Mouse (Mus musculus): ENCODE results near the gene Fam222b. TPM values are rescaled to one million over a fixed set of nuclear protein-coding genes. Genes with fewer than 3 reads are reported as not detected.
"Not testable (repeated sequence)": the region's sequence is repeated elsewhere in the genome, so short reads cannot be mapped to it uniquely, and the experiment has no call there.

Gene Fam222b
- total RNA-seq, 2 experiments from 2014 or later: 26.1 to 26.6 TPM

DNA sequence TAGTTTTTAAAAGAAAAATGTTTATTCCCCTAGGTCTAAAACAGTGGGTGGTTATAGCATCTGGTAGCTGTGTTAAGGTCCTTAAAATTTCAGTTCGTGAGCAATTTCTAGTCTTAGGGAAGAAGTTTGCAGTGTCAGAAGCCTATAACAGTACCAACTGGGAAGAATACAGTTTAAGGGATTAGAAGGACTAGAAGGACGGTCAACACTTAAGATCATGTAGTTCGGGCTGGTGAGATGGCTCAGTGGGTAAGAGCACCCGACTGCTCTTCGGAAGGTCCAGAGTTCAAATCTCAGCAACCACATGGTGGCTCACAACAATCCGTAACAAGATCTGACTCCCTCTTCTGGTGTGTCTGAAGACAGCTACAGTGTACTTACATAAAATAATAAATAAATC is 90.2 kb downstream of the Fam222b start:
- DNase-seq (ENCODE audit: extremely low spot score in 1 of 2, low spot score in 2 of 2); intact Hi-C loops (cut with DNase I): not testable (repeated sequence)

DNA sequence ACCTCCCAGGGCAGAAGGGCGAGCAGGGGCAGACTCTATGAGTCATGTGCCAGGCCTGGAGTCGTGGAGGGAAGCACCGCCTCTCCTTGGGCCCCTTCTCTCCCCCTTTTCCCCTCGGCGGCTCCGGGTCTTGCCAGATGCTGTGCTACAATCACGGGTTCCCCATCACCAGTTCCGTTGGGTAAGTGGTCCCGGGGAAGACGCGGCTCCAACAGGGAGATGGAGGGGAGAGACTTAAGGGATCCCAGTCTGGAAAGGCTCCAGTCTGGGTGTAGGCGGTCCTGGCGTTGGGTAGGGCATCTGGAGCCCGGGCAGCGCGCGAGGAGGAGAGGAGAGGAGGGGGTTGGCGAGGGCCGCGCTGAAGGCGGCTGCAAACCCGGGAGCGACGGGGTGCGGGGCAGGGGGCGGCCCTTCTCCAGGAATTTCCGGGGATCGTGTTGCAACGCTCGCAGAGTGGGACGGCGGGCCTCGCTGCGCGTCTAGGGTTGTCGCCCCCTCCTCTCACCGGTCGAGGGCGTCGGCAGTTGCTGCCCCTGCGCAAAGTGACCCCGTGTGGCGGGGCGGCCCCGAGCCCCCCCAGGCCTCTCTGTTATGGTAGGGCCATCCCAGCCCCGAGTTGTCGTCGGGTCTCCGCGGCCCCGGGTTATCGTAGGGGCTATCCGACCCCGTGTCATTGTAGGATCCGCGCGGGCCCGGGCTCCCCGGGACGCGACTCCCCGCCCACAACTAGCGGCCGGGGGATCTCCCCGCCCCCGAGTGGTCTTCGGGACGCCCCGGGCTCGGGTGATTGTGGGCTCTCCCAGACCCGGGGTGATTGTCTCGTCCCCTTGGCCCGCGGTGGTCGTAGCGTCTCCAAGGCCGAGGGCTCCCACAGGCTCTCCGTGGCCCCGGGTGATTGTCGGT is 94.1 kb downstream of the Fam222b start, which contains the start of gene Rab34:
TSS of gene Rab34 (plus strand) at position 100 of the 903 bp plus-strand sequence.
- peak; percentile 75 to 92 for DNase-seq (ENCODE audit: extremely low spot score in 1 of 2, low spot score in 2 of 2)
- intact Hi-C loops (cut with DNase I): no loop called here

DNA sequence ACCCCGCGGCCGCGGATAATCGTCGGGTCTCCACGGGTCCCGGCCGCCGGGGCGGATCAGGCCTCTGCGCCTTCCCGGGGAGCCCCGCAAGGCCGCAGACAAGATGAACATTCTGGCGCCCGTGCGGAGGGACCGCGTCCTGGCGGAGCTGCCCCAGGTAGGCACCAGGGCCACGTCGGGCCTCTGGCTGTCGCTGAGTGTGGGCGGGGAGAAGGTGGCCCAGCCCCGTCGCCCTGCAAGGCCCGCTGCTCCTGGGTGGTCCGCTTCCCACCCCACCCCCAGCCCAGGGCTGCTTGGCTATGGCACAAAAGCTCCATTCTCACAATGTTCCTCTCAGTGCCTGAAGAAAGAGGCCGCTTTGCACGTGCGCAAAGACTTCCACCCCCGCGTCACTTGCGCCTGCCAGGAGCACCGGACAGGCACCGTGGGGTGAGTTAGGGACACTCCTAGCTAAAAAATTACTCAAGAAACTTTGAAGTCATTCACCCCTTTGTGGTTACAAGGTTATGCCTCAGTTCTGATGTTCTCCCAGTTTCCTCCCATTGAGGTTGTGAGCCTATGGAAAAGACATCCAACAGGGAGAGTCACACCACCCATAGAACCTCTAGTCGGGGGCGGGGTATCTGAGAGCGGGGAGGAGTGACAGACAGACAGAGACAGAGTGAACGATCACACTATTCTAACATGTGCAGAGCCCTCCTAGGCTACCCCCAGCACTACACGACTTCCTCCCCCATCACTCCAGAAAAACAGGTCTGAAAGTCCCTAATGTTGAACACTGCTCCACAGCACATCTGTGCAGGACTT is 95.0 kb downstream of the Fam222b start:
- peak; percentile 83 to 92 for DNase-seq (ENCODE audit: extremely low spot score in 1 of 2, low spot score in 2 of 2)
- intact Hi-C loops (cut with DNase I): no loop called here

- intact Hi-C loops (cut with DNase I): no loop called here
- DNase-seq (ENCODE audit: extremely low spot score in 1 of 2, low spot score in 2 of 2): no peak
These were observed 95.6 kb downstream of the Fam222b start for GRCm38 (mm10) chr11:78190041-78190440.

- no peak for DNase-seq (ENCODE audit: extremely low spot score in 1 of 2, low spot score in 2 of 2)
- intact Hi-C loops (cut with DNase I): no loop called here
These were observed 98.7 kb downstream of the Fam222b start, which contains the start of gene Proca1 for GRCm38 (mm10) chr11:78193113-78193512. Proca1 (plus strand) TSS chr11:78193392.

DNA sequence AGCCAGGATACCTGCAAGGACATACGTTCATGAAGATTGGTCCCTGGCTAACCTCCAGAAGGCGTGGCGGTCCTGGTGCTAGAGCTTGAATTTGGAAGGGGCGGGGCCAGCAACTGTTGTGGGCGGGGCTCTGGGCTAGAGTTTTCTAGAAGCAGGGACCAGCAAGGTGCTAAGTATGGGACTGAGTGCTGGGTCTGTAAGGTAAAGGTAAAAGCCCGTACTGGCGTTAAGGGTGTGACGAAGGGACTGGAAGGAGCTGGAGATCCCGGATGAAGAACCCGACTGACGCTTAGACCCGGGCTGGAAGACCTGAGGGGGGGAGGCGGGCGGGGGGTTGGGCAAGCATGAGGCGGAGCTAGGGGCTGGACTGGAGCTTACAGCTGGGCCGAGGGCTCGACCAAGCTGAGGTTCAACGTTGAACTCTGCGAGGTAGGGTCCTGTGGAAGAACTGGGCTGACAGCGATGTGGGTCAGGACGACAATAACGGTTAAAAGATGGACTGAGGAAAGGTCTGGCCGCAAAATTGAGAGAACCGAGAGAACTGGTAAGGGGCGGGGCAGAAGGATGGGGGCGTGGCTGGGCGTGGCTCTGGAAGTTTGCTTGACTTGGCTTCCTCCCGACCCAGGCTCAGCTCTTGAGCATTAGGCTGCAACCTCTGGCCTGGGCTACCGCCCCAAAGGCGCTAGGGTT is 100.1 kb downstream of the Fam222b start:
- intact Hi-C loops (cut with DNase I): no loop called here
- peak in 1 of 2 experiments; percentile 83 for DNase-seq (ENCODE audit: extremely low spot score in 1 of 2, low spot score in 2 of 2)

DNA sequence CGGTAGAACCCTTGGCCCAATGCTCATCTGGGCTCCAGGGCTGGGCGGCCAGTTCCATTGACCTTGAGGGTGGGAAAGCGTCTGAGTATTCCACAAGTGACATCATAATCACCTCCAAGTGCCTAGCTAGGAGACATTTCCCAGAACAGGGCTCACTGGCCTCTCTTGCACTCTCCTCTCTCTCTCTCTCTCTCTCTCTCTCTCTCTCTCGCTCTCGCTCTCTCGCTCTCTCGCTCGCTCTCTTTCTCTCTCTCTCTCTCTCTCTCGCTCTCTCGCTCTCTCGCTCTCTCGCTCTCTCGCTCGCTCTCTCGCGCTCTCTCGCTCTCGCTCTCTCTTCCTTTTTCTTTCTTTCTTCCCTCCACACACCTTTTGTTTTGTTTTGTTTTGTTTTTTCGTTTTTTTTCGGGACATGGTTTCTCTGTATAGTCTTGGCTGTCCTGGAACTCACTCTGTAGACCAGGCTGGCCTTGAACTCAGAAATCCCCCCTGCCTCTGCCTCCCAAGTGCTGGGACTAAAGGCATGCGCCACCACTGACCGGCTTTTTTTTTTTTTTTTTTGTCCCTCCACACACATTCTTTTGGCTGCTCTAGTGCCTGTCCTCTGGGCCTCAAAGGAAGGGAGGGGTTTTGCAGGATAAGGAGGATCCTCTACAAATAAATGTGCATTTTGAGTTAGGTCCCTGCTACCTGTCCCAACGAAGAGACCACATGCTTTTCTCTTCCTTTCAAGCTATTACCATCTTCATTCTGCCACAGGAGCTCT is 100.8 kb downstream of the Fam222b start:
- no peak for DNase-seq (ENCODE audit: extremely low spot score in 1 of 2, low spot score in 2 of 2)
- intact Hi-C loops (cut with DNase I): no loop called here

- intact Hi-C loops (cut with DNase I): no loop called here
- DNase-seq (ENCODE audit: extremely low spot score in 1 of 2, low spot score in 2 of 2): no peak
These were observed 107.9 kb downstream of the Fam222b start for GRCm38 (mm10) chr11:78202372-78202771.

GRCm38 (mm10) chr11:78204287-78204686 is 109.8 kb downstream of the Fam222b start:
- intact Hi-C loops (cut with DNase I): no loop called here
- DNase-seq (ENCODE audit: extremely low spot score in 1 of 2, low spot score in 2 of 2): no peak

DNA sequence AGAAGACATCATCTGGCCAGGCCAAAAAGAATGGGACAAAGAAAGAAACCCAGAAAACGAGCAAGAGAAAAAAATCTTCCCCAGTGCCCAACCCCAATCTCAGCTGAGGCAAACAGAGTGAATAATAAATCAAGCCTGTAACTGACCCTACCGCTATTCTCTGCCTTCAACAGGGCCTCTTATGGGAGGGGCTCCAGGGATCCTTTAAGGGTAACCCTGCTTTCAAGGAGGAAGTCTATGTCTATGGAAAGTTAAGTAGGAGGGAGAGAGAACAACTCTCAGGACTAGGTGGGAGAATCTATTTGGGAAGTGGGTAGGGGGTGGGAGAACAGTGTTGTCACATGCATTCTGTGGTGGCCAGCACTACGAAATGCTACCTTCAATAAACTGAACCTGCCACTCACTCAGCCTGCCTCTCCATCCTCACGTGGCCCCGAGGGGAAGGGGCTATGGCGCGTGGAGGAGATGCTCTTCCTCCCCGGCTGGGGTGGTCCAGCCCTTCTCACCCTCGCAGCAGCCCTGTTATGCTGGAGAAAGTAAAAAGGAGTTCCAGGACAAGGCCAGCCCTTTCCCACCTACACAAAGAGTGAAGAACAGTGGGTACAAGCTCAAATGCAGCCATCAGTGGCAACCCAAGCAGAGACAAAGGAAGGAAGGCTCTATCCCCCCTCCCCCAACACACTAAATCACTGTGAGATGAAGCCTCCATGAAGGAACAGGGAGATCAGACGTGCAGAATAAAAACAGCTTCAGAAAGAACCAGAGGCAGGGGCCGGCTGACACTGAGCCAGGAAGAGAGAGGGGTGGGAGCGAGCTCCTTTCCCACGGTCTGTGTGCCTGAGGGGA is 111.1 kb downstream of the Fam222b start:
- intact Hi-C loops (cut with DNase I): no loop called here
- no peak for DNase-seq (ENCODE audit: extremely low spot score in 1 of 2, low spot score in 2 of 2)

Small RNA genes lying within 50 kb of the gene (microRNA-seq; reads per million reads assigned to microRNA genes)
- gene Mir144: 23.3 reads per million, percentile 42 among the genes with 10 or more reads in this experiment
- gene Mir451a: not detected
- not detected for gene Mir451b
- gene Mir7653: 1.7 reads per million

Other genes starting within 250 kb of the Fam222b start
- 1 to 10 TPM in 1 of 2 experiments, under 1 TPM in 1; 0.49 to 1.6 TPM for gene Pipox, start 200.6 kb upstream of the Fam222b start, total RNA-seq (2021)
- gene Sez6, start 163.9 kb upstream of the Fam222b start, total RNA-seq (2021): 100 to 1,000 TPM; 226 to 231 TPM
- gene Phf12, start 111.9 kb upstream of the Fam222b start, total RNA-seq (2021): 10 to 100 TPM; 48.9 to 51.4 TPM
- 10 to 100 TPM; 22.6 to 24.6 TPM for gene Dhrs13, start 62.4 kb upstream of the Fam222b start, total RNA-seq (2021)
- 100 to 1,000 TPM; 148 TPM for gene Flot2, start 56.7 kb upstream of the Fam222b start, total RNA-seq (2021)
- gene Eral1, start 14.3 kb upstream of the Fam222b start, total RNA-seq (2021): 10 to 100 TPM; 16.7 to 18.5 TPM
- 10 to 100 TPM; 31.0 to 32.6 TPM for gene Traf4, start 70.9 kb downstream of the Fam222b start, total RNA-seq (2021)
- gene Nek8, start 82.0 kb downstream of the Fam222b start, total RNA-seq (2021): 1 to 10 TPM; 4.8 to 5.8 TPM
- 10 to 100 TPM; 23.8 to 27.9 TPM for gene Tlcd1, start 82.1 kb downstream of the Fam222b start, total RNA-seq (2021)
- 100 to 1,000 TPM; 802 to 805 TPM for gene Rpl23a, start 88.9 kb downstream of the Fam222b start, total RNA-seq (2021)
- gene Rab34, start 93.8 kb downstream of the Fam222b start, total RNA-seq (2021): 10 to 100 TPM; 37.0 to 39.8 TPM
- 1 to 10 TPM; 3.6 to 4.7 TPM for gene Proca1, start 98.7 kb downstream of the Fam222b start, total RNA-seq (2021)
- 10 to 100 TPM; 60.5 to 65.2 TPM for gene Sdf2, start 151.1 kb downstream of the Fam222b start, total RNA-seq (2021)
- 10 to 100 TPM; 86.3 to 87.6 TPM for gene Supt6, start 151.3 kb downstream of the Fam222b start, total RNA-seq (2021)
- gene 2610507B11Rik, start 167.1 kb downstream of the Fam222b start, total RNA-seq (2021): 100 to 1,000 TPM; 161 to 169 TPM
- 1 to 10 TPM; 1.6 TPM for gene BC030499, start 196.2 kb downstream of the Fam222b start, total RNA-seq (2021)
- 1 to 10 TPM; 3.1 to 3.9 TPM for gene Spag5, start 206.9 kb downstream of the Fam222b start, total RNA-seq (2021)
- gene Aldoc, start 228.3 kb downstream of the Fam222b start, total RNA-seq (2021): 100 to 1,000 TPM; 291 to 324 TPM
- 10 to 100 TPM; 72.3 to 76.6 TPM for gene Pigs, start 233.8 kb downstream of the Fam222b start, total RNA-seq (2021)
- 10 to 100 TPM; 34.6 to 35.8 TPM for gene Unc119, start 248.8 kb downstream of the Fam222b start, total RNA-seq (2021)

Measured in left cerebral cortex, postnatal 10 days (tissue).